ENCODE assay signal across 1 mouse cellular context in genomic region chr1:34564383-34565045, GRCm38 (mm10).
TF ChIP-seq lines count a peak whose summit lies in the region.

No protein-coding gene starts in this region.

TF ChIP-seq in CH12.LX, 34 proteins besides CTCF, POLR2A, EP300 and RAD21 (continued from another document):
- TF ChIP-seq MXI1 (IDR thresholded peaks at IDR 0.05; ENCODE audit: low read depth, low read length) (no peak), IRF4 (IDR thresholded peaks at IDR 0.05; ENCODE audit: low read depth, low read length) (peak; percentile 71), MEF2A (IDR thresholded peaks at IDR 0.05; ENCODE audit: borderline replicate concordance, low read depth, low read length) (peak; percentile 85), CHD2 (IDR thresholded peaks at IDR 0.05; ENCODE audit: low read length) (peak; percentile 57; the same call in 1 of the 2 replicates), MAX (IDR thresholded peaks at IDR 0.05; ENCODE audit: low read length) (no peak), ELF1 (IDR thresholded peaks at IDR 0.05; ENCODE audit: low read depth, low read length) (peak; percentile 53; the same call in 1 of the 2 replicates), ZKSCAN1 (IDR thresholded peaks at IDR 0.05; ENCODE audit: borderline replicate concordance, low read depth, low read length) (no peak), TBP (conservative IDR thresholded peaks at IDR 0.05; ENCODE audit: low read depth, low read length) (no peak), JUND (conservative IDR thresholded peaks at IDR 0.05; ENCODE audit: low read depth, low read length) (peak; percentile 72; the same call in 1 of the 2 replicates), CHD1 (IDR thresholded peaks at IDR 0.05; ENCODE audit: low read depth, low read length) (no peak), JUN (IDR thresholded peaks at IDR 0.05; ENCODE audit: insufficient read depth, low read depth, low read length) (no peak), BHLHE40 (IDR thresholded peaks at IDR 0.05; ENCODE audit: low read depth, low read length) (0 out of 2 replicates have a peak, but pooled peaks have one; percentile 26), MAFK (IDR thresholded peaks at IDR 0.05; ENCODE audit: insufficient replicate concordance, low read length) (0 out of 2 replicates have a peak, but pooled peaks have one; percentile 3), TCF12 (IDR thresholded peaks at IDR 0.05; ENCODE audit: low read depth, low read length) (0 out of 2 replicates have a peak, but pooled peaks have one; percentile 11)
